Mouse (Mus musculus) intestine, embryonic 15.5 days (tissue): Measurements from ENCODE around the gene Ppil6. TPM values are rescaled to one million over a fixed set of nuclear protein-coding genes. Genes with fewer than 3 reads are reported as not detected.

Source experiments
- ATAC-seq: fragments of 200-750 bp; cut with Nextera tagmentation; 2 replicates; pipeline ENCODE4 v1.8.0; 2017; ENCODE audit warnings: moderate TSS enrichment, moderate library complexity
- H3K27ac ChIP-seq: fragments of 300-500 bp; sonication (generic); 2 replicates; pipeline ENCODE4 v1.5.1; 2015; ENCODE audit warnings: mild to moderate bottlenecking, inconsistent platforms
- H3K27me3 ChIP-seq: fragments of 300-500 bp; sonication (generic); replicated peaks from 2 replicates; pipeline ENCODE4 v1.6.1; 2015; ENCODE audit warnings: inconsistent platforms
- H3K36me3 ChIP-seq: fragments of 300-500 bp; sonication (generic); 2 replicates; pipeline ENCODE4 v1.6.1; 2015; ENCODE audit warnings: inconsistent platforms
- H3K4me1 ChIP-seq: fragments of 300-500 bp; sonication (generic); replicated peaks from 2 replicates; pipeline ENCODE4 v1.6.1; 2015; ENCODE audit warnings: inconsistent platforms
- H3K4me2 ChIP-seq: fragments of 300-500 bp; sonication (generic); replicated peaks from 2 replicates; pipeline ENCODE4 v1.6.1; 2015; ENCODE audit warnings: mild to moderate bottlenecking, inconsistent platforms
- H3K4me3 ChIP-seq: fragments of 300-500 bp; sonication (generic); replicated peaks from 2 replicates; pipeline ENCODE4 v1.5.1; 2015; ENCODE audit warnings: inconsistent platforms
- H3K9ac ChIP-seq: fragments of 300-500 bp; sonication (generic); 2 replicates; pipeline ENCODE4 v1.6.1; 2015; ENCODE audit warnings: inconsistent platforms
- H3K9me3 ChIP-seq: fragments of 300-500 bp; sonication (generic); 2 replicates; pipeline ENCODE4 v1.6.1; 2016; ENCODE audit warnings: inconsistent platforms
- WGBS: fragments of 180-500 bp; shearing (Covaris S2); methylation state at CpG from one replicate; pipeline ENCODE4 v1.1.7; 2015; 5-methylcytosine and 5-hydroxymethylcytosine counted together
- polyA plus RNA-seq: library from polyadenylated mRNA; unstranded; fragments of >200 nt; fragmentation: Nextera tagmentation; extraction: Ambion mirVana; gene quantifications from 2 replicates; pipeline ENCODE4 v1.2.1, GENCODE M21; 2015

The Ppil6 gene
- polyA plus RNA-seq, 1 experiment from 2014 or later: 0.63 TPM

DNA sequence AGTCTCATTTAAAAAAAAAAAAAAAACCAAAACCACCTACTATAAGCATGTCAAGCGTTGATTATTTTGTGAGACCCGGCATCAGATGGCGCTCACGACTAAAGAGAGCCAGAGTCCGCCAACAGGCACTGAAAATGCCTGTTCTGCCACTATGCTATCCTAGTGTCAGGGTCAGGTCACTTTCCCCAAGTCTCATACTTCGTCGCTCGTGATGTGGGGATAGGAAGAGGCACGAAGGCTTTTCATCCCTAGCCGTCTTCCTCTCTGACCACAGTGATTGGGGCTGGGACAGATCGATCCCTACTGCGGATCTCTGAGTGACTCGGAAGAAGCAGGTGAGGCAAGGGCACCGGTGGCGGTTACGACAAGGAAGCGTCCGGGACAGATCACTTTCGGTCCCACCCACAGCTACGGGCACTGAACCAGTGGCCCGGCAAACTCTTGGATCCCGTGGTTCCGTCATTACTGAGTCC lies 28.3 kb downstream of the Ppil6 start:
- 0% methylated on average over 23 of the region's 23 CpGs for WGBS
- ATAC-seq: peak; percentile 80
- Histone ChIP-seq H3K4me3 (peak overlapping the region; percentile 96), H3K4me2 (peak overlapping the region; percentile 73), H3K27ac (peak overlapping the region; percentile 94), H3K27me3 (no peaks in the 10 kb centered on the region), H3K36me3 (no peaks in the 10 kb centered on the region), H3K9ac (peak overlapping the region; percentile 47), H3K4me1 (0 out of 2 replicates have a peak, but pooled peaks cover 4% of the 10 kb centered on the region), H3K9me3 (no peaks in the 10 kb centered on the region)

DNA sequence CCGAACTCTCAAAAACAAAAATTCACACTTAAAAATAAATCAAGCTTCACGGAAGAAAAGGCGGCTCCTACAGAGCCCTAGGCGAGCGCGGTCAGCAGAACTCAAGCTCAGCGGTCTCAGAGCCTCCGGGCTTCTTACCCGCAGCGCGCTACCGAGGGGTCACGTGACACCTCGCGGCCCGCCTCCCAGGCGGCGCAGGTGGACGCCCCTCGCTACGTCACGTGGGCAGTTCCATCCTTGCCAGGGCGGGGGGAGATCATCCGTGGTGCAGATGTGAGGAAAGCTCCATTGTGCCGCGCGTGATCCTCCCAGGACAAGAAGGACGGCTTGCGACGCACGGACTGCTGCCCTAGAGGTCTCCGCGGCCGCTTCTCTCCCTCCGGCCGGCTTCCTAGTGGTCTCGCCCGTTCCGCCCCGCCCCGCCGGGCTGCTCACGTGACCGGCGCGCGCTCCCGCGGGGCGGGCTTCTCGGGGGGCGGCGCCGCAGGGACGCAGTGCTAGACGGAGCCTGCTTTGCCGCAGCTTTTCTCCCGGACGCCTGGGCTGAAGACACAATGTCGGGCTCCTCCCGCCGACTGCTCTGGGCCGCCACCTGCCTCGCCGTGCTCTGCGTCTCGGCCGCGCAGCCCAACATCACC lies 28.9 kb downstream of the Ppil6 start, which contains the start of gene Cd164:
TSS of gene Cd164 (plus strand) at position 434 of the 638 bp plus-strand sequence.
- no peaks in the 10 kb centered on the region for H3K9me3 ChIP-seq
- no peaks in the 10 kb centered on the region for H3K27me3 ChIP-seq
- WGBS: 0% methylated on average over 68 of the region's 69 CpGs
- no peaks in the 10 kb centered on the region for H3K36me3 ChIP-seq
- peak within 1 kb of the TSS; percentile 96 for H3K4me3 ChIP-seq
- peak within 1 kb of the TSS; percentile 94 for H3K9ac ChIP-seq
- peak within 1 kb of the TSS; percentile 73 for H3K4me2 ChIP-seq
- H3K4me1 ChIP-seq: 0 out of 2 replicates have a peak, but pooled peaks cover 7% of the 10 kb centered on the region
- H3K27ac ChIP-seq: peak within 1 kb of the TSS; percentile 94
- peak; percentile 95 for ATAC-seq

DNA sequence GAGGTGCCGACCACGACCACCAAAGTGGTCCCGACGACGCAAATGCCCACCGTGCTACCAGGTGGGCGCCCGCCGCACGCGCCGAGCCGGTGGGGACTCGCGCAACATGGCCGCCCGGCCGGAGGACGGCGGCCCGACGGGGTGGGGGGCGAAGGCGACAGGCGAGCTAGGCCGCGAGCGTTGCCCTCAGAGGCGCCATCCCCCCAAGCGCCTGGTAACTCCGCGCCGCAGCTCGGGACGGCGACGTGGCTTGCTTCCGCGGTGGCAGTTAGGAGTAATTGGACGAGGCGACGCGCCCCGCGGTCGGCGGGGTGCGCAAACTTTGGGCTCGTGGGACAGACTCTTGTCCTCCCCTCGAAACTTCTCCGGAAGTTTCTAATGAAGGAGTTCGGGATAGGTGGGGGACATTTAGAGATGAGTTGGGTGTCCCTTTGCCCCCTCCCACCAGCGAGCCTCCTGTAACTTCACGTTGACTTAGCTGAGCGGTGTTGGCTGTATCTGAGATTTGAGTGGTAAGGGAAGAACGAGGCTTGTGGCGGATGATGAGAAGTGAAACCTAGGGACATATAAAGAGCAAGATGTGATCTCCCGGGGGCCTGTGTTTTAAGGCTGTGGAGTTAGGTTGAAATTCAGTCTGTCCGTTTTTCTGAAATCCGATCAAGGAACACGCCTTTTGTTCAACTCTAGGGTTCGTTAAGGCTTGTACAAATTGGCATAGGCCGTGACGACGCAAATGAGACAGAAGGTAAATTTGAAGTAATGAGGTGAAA lies 29.6 kb downstream of the Ppil6 start:
- under 1% methylated on average over 64 of the region's 65 CpGs for WGBS
- peak; percentile 64 for ATAC-seq
- Histone ChIP-seq H3K4me2 (peak overlapping the region; percentile 73), H3K27me3 (no peaks in the 10 kb centered on the region), H3K27ac (peak overlapping the region; percentile 94), H3K4me1 (0 out of 2 replicates have a peak, but pooled peaks cover 7% of the 10 kb centered on the region), H3K9me3 (no peaks in the 10 kb centered on the region), H3K4me3 (peak overlapping the region; percentile 96), H3K36me3 (peaks cover 4% of the 10 kb centered on the region; the same call in 1 of the 2 replicates), H3K9ac (peak overlapping the region; percentile 94)

DNA sequence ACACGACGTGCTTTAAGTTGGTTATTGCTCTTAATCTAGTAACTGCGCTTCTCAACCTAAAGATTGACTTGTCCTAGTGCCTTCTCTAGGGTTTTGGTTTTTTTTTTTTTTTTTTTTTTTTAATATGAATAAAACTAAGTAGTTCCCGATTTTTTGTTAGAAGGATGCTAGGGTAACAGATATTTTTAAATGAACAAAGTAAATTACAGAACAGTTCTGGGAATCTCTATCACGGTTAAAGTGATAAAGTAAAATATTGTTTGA lies 30.1 kb downstream of the Ppil6 start:
- no peaks in the 10 kb centered on the region for H3K27me3 ChIP-seq
- no peak overlapping the region for H3K27ac ChIP-seq
- peak overlapping the region; percentile 73 for H3K4me2 ChIP-seq
- ATAC-seq: no peak
- peak overlapping the region; percentile 96 for H3K4me3 ChIP-seq
- H3K36me3 ChIP-seq: peaks cover 4% of the 10 kb centered on the region; the same call in 1 of the 2 replicates
- no peaks in the 10 kb centered on the region for H3K9me3 ChIP-seq
- H3K4me1 ChIP-seq: peaks cover 9% of the 10 kb centered on the region; the same call in 1 of the 2 replicates
- WGBS: under 1% methylated on average over 5 of the region's 5 CpGs
- H3K9ac ChIP-seq: peak overlapping the region; percentile 94

DNA sequence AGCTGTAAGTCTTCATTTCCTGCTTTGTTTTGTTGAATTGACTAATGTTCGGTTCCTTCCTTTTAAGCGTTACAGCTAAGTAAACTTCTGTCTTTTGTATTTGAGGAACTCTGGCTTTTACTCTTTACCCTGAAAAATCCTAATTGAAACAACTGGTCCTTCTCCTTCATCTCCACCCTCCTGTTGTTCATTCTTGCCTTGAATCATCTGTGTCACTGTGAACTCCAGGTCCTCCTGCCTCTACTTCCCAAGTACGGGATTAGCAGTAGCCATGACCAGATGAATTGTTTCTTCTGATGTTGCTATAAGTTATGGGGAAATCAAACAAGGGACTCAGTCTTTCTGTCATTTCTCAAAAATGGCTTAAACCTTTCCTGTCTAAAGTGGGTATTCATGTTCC lies 33.1 kb downstream of the Ppil6 start:
- Histone ChIP-seq H3K27me3 (no peaks in the 10 kb centered on the region), H3K4me2 (no peak overlapping the region), H3K36me3 (peaks cover 10% of the 10 kb centered on the region; the same call in 1 of the 2 replicates), H3K9me3 (no peaks in the 10 kb centered on the region), H3K9ac (no peak overlapping the region), H3K4me1 (peaks cover 10% of the 10 kb centered on the region; the same call in 1 of the 2 replicates), H3K4me3 (no peak overlapping the region), H3K27ac (no peak overlapping the region)
- 55% methylated on average over 3 of the region's 3 CpGs for WGBS
- ATAC-seq: no peak

DNA sequence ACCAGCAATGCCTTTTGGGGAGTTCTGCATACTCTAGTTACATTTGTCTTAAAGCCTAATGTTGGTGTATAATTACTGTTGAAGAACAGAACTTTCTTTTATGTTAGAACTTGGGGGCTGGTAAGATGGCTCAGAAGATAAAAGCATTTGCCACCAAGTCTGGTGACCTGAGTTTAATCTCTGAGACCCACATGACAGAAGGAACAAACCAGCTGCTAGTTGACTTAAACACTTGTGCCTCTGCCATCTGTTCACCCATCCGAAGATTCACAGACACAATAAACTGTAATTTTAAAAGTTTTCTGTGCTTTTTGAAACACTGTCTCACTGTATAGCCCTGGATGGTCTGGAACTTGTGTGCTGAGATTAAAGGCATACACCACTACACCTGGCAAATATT lies 35.5 kb downstream of the Ppil6 start:
- no peaks in the 10 kb centered on the region for H3K27me3 ChIP-seq
- ATAC-seq: no peak
- no peak overlapping the region for H3K27ac ChIP-seq
- H3K9me3 ChIP-seq: no peaks in the 10 kb centered on the region
- no peak overlapping the region for H3K4me3 ChIP-seq
- WGBS: 68% methylated on average over 1 of the region's 1 CpGs
- no peak overlapping the region for H3K9ac ChIP-seq
- peaks cover 15% of the 10 kb centered on the region; the same call in 1 of the 2 replicates for H3K36me3 ChIP-seq
- no peak overlapping the region for H3K4me2 ChIP-seq
- H3K4me1 ChIP-seq: peaks cover 10% of the 10 kb centered on the region; the same call in 1 of the 2 replicates

DNA sequence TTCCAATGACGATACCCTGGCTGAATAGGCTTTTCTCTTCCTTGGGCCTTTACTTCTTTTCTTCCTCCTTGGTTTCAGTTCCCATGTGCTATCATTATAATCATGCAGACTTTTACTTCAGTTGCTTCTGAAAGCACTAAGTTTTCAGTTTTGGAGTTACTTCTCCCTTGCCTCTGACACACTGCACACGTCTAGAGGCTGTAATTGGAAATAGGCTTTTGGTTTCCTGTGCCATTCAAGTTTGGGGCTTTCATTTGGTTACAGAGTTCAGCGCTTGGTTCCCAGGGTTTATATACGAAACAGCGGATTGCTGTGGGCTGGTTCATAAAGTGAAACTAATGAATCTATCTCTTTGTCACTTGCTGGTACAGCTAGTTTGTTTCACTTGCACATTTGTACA lies 39.7 kb downstream of the Ppil6 start:
- ATAC-seq: no peak
- Histone ChIP-seq H3K27me3 (no peaks in the 10 kb centered on the region), H3K36me3 (peaks cover 21% of the 10 kb centered on the region; the same call in 1 of the 2 replicates), H3K9me3 (no peaks in the 10 kb centered on the region), H3K9ac (no peak overlapping the region), H3K4me3 (no peak overlapping the region), H3K27ac (no peak overlapping the region), H3K4me1 (peaks cover 3% of the 10 kb centered on the region; the same call in 1 of the 2 replicates), H3K4me2 (no peak overlapping the region)
- WGBS: 85% methylated on average over 5 of the region's 5 CpGs

DNA sequence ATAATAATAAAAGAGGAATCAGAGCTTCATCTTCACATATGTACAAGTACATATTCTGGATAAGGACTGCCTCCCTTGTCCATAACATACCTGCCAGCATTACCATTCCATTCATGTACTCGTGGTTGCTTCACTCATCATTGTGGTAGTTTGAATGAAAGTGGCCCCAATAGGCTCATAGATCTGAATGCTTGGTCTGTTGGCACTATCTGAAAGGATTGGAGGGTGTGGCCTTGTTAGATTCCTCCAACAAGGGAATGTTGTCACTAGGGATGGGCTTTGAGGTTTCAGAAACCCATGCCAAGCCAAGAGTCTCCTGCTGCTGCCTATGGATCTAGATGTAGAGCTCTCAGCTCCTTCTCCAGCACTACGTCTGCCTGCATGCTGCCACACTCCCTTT lies 45.8 kb downstream of the Ppil6 start:
- H3K9me3 ChIP-seq: no peaks in the 10 kb centered on the region
- H3K4me1 ChIP-seq: no peaks in the 10 kb centered on the region
- no peaks in the 10 kb centered on the region for H3K27me3 ChIP-seq
- H3K4me3 ChIP-seq: no peak overlapping the region
- H3K9ac ChIP-seq: no peak overlapping the region
- WGBS: 93% methylated on average over 2 of the region's 2 CpGs
- no peak overlapping the region for H3K27ac ChIP-seq
- H3K4me2 ChIP-seq: no peak overlapping the region
- H3K36me3 ChIP-seq: peaks cover 16% of the 10 kb centered on the region; the same call in 1 of the 2 replicates
- ATAC-seq: no peak

DNA sequence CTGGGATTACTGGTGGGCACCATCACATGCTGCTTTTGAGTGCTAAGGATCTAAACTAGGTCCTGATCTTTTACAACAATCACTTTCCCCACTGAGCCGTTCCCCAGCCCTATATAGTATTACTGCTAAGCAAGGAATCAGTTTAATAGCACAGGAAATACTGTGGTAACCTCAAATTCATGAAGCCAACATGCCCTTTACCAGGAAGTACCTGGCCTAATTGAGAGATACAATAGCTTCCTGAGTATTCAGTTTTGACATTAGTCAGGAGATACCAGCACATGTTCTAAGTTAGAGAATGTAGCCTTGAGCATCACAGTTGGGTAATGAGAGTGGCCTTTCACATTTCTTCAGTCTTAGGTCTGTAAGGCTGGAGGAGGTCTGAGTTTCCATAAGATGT lies 46.5 kb downstream of the Ppil6 start:
- H3K36me3 ChIP-seq: peaks cover 16% of the 10 kb centered on the region; the same call in 1 of the 2 replicates
- WGBS: 85% methylated on average over 1 of the region's 1 CpGs
- H3K4me3 ChIP-seq: no peak overlapping the region
- no peaks in the 10 kb centered on the region for H3K9me3 ChIP-seq
- H3K4me1 ChIP-seq: no peaks in the 10 kb centered on the region
- no peak for ATAC-seq
- H3K27ac ChIP-seq: no peak overlapping the region
- H3K4me2 ChIP-seq: no peak overlapping the region
- H3K27me3 ChIP-seq: no peaks in the 10 kb centered on the region
- H3K9ac ChIP-seq: no peak overlapping the region

DNA sequence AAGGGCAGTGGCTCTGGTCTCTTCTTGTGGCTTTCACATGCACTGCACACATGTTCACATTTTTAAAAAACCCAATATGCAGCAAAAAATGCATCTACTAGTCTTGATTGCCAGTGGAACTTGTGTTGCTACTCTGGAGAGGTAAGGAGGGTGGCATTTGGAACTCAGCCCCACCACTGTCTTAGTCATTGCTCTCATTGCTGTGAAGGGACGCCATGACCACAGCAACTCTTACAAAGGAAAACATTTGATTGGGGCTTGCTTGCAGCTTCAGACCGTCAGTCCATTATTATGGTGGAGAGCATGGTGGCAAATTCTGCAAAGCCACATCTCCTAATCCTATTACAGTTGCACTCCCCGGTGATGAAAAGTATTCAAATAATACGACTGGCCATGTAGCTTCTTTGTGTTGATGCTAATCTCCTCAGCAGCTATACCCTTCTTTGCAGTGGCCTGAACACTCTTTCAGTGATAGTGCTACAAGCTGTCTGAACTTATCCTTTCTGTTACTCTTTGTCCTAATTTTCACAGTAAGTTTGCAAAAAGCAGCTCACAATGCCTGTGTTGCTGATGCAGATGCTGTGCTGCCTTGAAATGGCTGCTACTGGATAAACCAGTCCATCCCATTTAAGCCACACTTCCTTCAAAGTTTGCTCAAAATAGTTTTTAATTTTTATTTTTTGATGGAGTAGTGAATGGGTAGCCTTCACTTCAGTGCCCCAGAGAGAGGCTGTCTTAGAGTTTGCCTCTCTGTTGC lies 47.2 kb downstream of the Ppil6 start:
- Histone ChIP-seq H3K9me3 (no peaks in the 10 kb centered on the region), H3K4me2 (no peak overlapping the region), H3K27ac (no peak overlapping the region), H3K4me1 (no peaks in the 10 kb centered on the region), H3K27me3 (no peaks in the 10 kb centered on the region), H3K9ac (no peak overlapping the region), H3K36me3 (peaks cover 16% of the 10 kb centered on the region; the same call in 1 of the 2 replicates), H3K4me3 (no peak overlapping the region)
- no peak for ATAC-seq
- WGBS: 91% methylated on average over 4 of the region's 4 CpGs

DNA sequence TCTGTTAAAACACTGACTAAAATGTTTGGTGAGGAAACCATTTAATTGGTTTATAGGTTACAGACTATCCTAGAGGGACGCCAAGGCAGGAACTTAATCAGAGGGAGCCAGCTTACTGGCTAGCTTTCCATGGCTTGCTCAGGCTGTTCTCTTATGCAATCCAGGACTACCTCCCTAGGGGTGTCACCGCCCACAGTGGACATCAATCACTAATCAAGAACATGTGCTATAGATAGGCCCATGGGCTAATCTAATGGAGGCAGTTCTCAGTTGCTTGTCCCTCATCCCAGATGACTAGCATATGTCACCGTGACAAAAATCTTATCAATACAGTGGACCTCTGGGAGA lies 47.7 kb downstream of the Ppil6 start:
- H3K4me3 ChIP-seq: no peak overlapping the region
- whole genome bisulfite sequencing: 96% methylated on average over 3 of the region's 3 CpGs
- H3K9me3 ChIP-seq: no peaks in the 10 kb centered on the region
- H3K4me2 ChIP-seq: no peak overlapping the region
- H3K36me3 ChIP-seq: peaks cover 16% of the 10 kb centered on the region; the same call in 1 of the 2 replicates
- no peaks in the 10 kb centered on the region for H3K27me3 ChIP-seq
- no peak for ATAC-seq
- H3K9ac ChIP-seq: no peak overlapping the region
- no peaks in the 10 kb centered on the region for H3K4me1 ChIP-seq
- H3K27ac ChIP-seq: no peak overlapping the region

DNA sequence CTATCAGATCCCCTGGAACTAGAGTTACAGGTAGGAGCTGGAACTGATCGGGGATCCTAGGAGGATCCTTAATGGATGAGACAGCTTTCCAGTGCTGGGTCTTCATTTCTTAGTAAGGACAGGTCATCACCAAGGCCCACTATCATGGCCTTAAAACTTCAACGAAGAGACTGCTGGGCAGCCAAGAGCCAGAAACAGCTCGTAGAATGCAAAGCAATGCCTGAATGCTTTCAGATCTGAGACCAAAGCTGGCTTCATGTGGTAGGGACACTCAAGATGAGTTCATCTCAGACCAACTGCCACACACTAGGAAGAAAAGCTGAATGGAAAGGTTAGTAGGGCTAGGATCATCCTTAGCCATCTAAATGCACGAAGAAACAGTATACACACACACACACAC lies 48.7 kb downstream of the Ppil6 start:
- WGBS: 96% methylated on average over 4 of the region's 4 CpGs
- Histone ChIP-seq H3K4me1 (no peaks in the 10 kb centered on the region), H3K27ac (no peak overlapping the region), H3K4me2 (no peak overlapping the region), H3K9ac (no peak overlapping the region), H3K36me3 (peaks cover 11% of the 10 kb centered on the region; the same call in 1 of the 2 replicates), H3K27me3 (no peaks in the 10 kb centered on the region), H3K9me3 (no peaks in the 10 kb centered on the region), H3K4me3 (no peak overlapping the region)
- no peak for ATAC-seq
